8 mouse cellular contexts compared by ENCODE assay signal in the genomic region with DNA sequence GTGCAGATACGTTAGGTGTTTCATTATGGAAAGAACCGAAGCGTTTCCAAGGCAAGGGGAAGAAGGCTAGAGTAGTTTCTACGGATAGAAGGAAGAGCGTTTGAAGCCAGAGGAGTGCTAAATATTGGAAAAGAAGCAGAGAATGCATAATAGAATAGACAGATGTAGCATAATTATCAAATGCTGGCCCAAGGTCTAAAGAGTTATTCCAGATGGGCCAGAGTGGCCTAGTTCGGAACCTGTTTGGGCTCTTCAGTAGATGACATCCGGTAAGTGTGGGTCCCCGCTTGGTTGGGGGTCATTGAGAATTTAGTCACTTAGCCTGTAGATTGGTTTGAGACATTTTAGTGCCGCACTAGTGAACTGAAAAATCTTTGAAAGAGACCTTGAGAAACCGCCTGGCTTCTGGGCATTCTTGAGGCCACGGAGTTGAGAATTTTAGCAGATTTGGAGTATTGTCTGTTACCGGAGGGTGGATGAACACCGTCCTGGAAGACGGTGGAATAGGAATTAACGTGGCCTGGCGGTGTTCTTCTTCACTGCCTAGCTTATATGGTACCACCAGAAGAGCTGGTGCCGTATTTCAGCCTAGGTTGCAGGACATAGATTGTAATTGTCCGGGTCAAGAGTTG. TPM values are rescaled to one million over a fixed set of nuclear protein-coding genes. Genes with fewer than 3 reads are reported as not detected.
DNase-seq lines count a peak whose midpoint lies in the region; ATAC-seq and TF ChIP-seq lines count a peak whose summit lies in the region.

No protein-coding gene starts in this region.

- peak overlapping the region; percentile 93 for H3K4me3 ChIP-seq in heart, embryonic 12.5 days
- peak overlapping the region; percentile 84 for H3K4me3 ChIP-seq in bone marrow, adult 2 months (replicated peaks; ENCODE audit: control insufficient read depth, low read depth, low read length)
- peak overlapping the region; percentile 95 for H3K4me3 ChIP-seq in hindbrain, embryonic 10.5 days
- peak overlapping the region; percentile 89 for H3K4me3 ChIP-seq in liver, postnatal 0 days (ENCODE audit: low read depth, low read length)

- H3K4me2 ChIP-seq in heart, embryonic 12.5 days, result peak overlapping the region; percentile 93
- peak overlapping the region; percentile 93 for H3K4me2 ChIP-seq in liver, postnatal 0 days (ENCODE audit: low read depth, low read length)

- no peaks in the 10 kb centered on the region for H3K27me3 ChIP-seq in heart, embryonic 12.5 days (replicated peaks)
- H3K27me3 ChIP-seq in hindbrain, embryonic 10.5 days (ENCODE audit: insufficient read depth, poor library complexity, severe bottlenecking), result no peaks in the 10 kb centered on the region
- no peaks in the 10 kb centered on the region for H3K27me3 ChIP-seq in liver, postnatal 0 days (ENCODE audit: insufficient read depth, low read length)

- H3K9me3 ChIP-seq in heart, embryonic 12.5 days (replicated peaks), result no peaks in the 10 kb centered on the region
- H3K9me3 ChIP-seq in hindbrain, embryonic 10.5 days, result no peaks in the 10 kb centered on the region
- H3K9me3 ChIP-seq in liver, postnatal 0 days (ENCODE audit: low read length), result no peaks in the 10 kb centered on the region

- peaks cover 24% of the 10 kb centered on the region for H3K4me1 ChIP-seq in heart, embryonic 12.5 days (replicated peaks)
- no peaks in the 10 kb centered on the region; the same call in 1 of the 2 replicates for H3K4me1 ChIP-seq in bone marrow, adult 2 months (ENCODE audit: control insufficient read depth, insufficient read depth, low read length)
- H3K4me1 ChIP-seq in hindbrain, embryonic 10.5 days (replicated peaks), result peaks cover 23% of the 10 kb centered on the region
- peaks cover 7% of the 10 kb centered on the region; the same call in 1 of the 2 replicates for H3K4me1 ChIP-seq in liver, postnatal 0 days (ENCODE audit: insufficient read depth)

- no peak for TF ChIP-seq CTCF in bone marrow, adult 2 months (IDR thresholded peaks at IDR 0.05; ENCODE audit: control insufficient read depth, insufficient read depth, low read length)
- no peak for TF ChIP-seq CTCF in liver, postnatal 0 days (IDR thresholded peaks at IDR 0.05; ENCODE audit: low read depth)

- no peak for DNase-seq in heart, adult 18-20 months
- DNase-seq in 416B (ENCODE audit: low read depth), result peak; percentile 44
- DNase-seq in hindbrain, embryonic 10.5 days (ENCODE audit: low spot score), result peak; percentile 18
- DNase-seq in liver, postnatal 0 days, result no peak
- DNase-seq in urinary bladder, postnatal 10 days (ENCODE audit: low spot score), result no peak
- DNase-seq in layer of hippocampus, adult 11-12 months (ENCODE audit: low spot score), result no peak

- ATAC-seq in heart, embryonic 12.5 days (ENCODE audit: insufficient number of reproducible peaks, low FRiP score), result no peak
- ATAC-seq in liver, postnatal 0 days, result no peak

- whole genome bisulfite sequencing in heart, embryonic 12.5 days, result 1% methylated on average over 18 of the region's 18 CpGs
- WGBS in bone marrow, adult 2 months, result 2% methylated on average over 18 of the region's 18 CpGs
- 6% methylated on average over 18 of the region's 18 CpGs for WGBS in hindbrain, embryonic 10.5 days
- 2% methylated on average over 18 of the region's 18 CpGs for WGBS in liver, postnatal 0 days (ENCODE audit: insufficient replicate concordance)

- H3K36me3 ChIP-seq in heart, embryonic 12.5 days, result peaks cover 3% of the 10 kb centered on the region; the same call in 1 of the 2 replicates
- H3K36me3 ChIP-seq in hindbrain, embryonic 10.5 days, result peaks cover 23% of the 10 kb centered on the region
- no peaks in the 10 kb centered on the region for H3K36me3 ChIP-seq in liver, postnatal 0 days (replicated peaks; ENCODE audit: insufficient read depth, low read length)

- peak overlapping the region; percentile 89 for H3K27ac ChIP-seq in heart, embryonic 12.5 days (ENCODE audit: poor library complexity, severe bottlenecking)
- H3K27ac ChIP-seq in bone marrow, adult 2 months (ENCODE audit: control insufficient read depth, insufficient read depth, low read depth, low read length, poor library complexity), result no peak overlapping the region
- peak overlapping the region; percentile 99 for H3K27ac ChIP-seq in hindbrain, embryonic 10.5 days
- H3K27ac ChIP-seq in liver, postnatal 0 days (ENCODE audit: low read depth), result peak overlapping the region; percentile 95

- TF ChIP-seq POLR2A in bone marrow, adult 2 months (IDR thresholded peaks at IDR 0.05; ENCODE audit: borderline replicate concordance, control insufficient read depth, low read depth, low read length), result no peak

- TF ChIP-seq EP300 in liver, postnatal 0 days (IDR thresholded peaks at IDR 0.05; ENCODE audit: low read depth), result no peak

- H3K9ac ChIP-seq in heart, embryonic 12.5 days, result peak overlapping the region; percentile 97
- H3K9ac ChIP-seq in liver, postnatal 0 days (replicated peaks), result peak overlapping the region; percentile 95

RNA-seq across cellular contexts. Expression of gene Zfp148, which starts 1.1 kb away (rescaled TPM):
- polyA plus RNA-seq in heart, embryonic 12.5 days (2016; fragmentation: Nextera tagmentation; extraction: Ambion mirVana), result 46.5 and 48.4 TPM in 2 replicates
- total RNA-seq in heart, adult 18-20 months (2021), result 10 to 100 TPM; 36.5 to 41.9 TPM
- polyA plus RNA-seq in bone marrow, adult 2 months (2011; ENCODE audit: insufficient read depth, insufficient read length, low replicate concordance, missing spikeins), result 21.4 and 30.6 TPM in 2 replicates
- polyA plus RNA-seq in hindbrain, embryonic 10.5 days (2016; fragmentation: Nextera tagmentation; extraction: Ambion mirVana), result 38.8 and 40.1 TPM in 2 replicates
- polyA plus RNA-seq in liver, postnatal 0 days (2015; fragmentation: Nextera tagmentation; extraction: Ambion mirVana), result 11.7 and 13.2 TPM in 2 replicates

Comparison
In these comparisons a context has a peak if more than half of its experiments do, and no peak if none do; other contexts are left out.
1. DNase-seq: peak in 416B (single experiment) and hindbrain, embryonic 10.5 days (single experiment); none in heart, adult 18-20 months (0 of 2), liver, postnatal 0 days (single experiment), urinary bladder, postnatal 10 days (single experiment) and layer of hippocampus, adult 11-12 months (single experiment).
2. Peak in every context shown above with its lines, with median percentiles within 50 percentile points of each other: H3K4me3 ChIP-seq.